Mouse (Mus musculus): ENCODE measurements around the gene Pram1. TPM values are rescaled to one million over a fixed set of nuclear protein-coding genes. Genes with fewer than 3 reads are reported as not detected.

Gene Pram1
- polyA plus RNA-seq, 1 experiment from 2014 or later, result 0.93 TPM

- DNase-seq (ENCODE audit: low spot score, missing footprints) (no peak), ATAC-seq (ENCODE audit: low FRiP score) (no peak)
- no peak overlapping the region for H3K9ac ChIP-seq (ENCODE audit: low read length)
- no peak overlapping the region for H3K27ac ChIP-seq (ENCODE audit: low read depth, low read length)
- H3K36me3 ChIP-seq (ENCODE audit: control insufficient read depth, insufficient read depth, low read length), result 0 out of 2 replicates have a peak, but pooled peaks cover 2% of the 10 kb centered on the region
- H3K9me3 ChIP-seq (ENCODE audit: control insufficient read depth, low read length), result no peaks in the 10 kb centered on the region
- no peak overlapping the region for H3K4me3 ChIP-seq (ENCODE audit: low read depth, low read length)
- no peaks in the 10 kb centered on the region for H3K27me3 ChIP-seq (ENCODE audit: control insufficient read depth, insufficient read depth, low read length)
- H3K4me1 ChIP-seq (ENCODE audit: control insufficient read depth, insufficient read depth, low read length), result peaks cover 18% of the 10 kb centered on the region
- peak overlapping the region; percentile 16; the same call in 1 of the 2 replicates for H3K4me2 ChIP-seq
Observed at GRCm38 (mm10) chr17:33681767-33682166, 43.9 kb downstream of the Pram1 start.

GRCm38 (mm10) chr17:33684671-33685231 is 46.9 kb downstream of the Pram1 start:
- H3K4me2 ChIP-seq, result peak overlapping the region; percentile 98

GRCm38 (mm10) chr17:33685249-33685653 is 47.4 kb downstream of the Pram1 start:
- no peaks in the 10 kb centered on the region for H3K36me3 ChIP-seq (ENCODE audit: control insufficient read depth, insufficient read depth, low read length)
- peak overlapping the region; percentile 98 for H3K4me2 ChIP-seq
- H3K27ac ChIP-seq (ENCODE audit: low read depth, low read length), result peak overlapping the region; percentile 89
- H3K9ac ChIP-seq (ENCODE audit: low read length), result peak overlapping the region; percentile 94
- H3K27me3 ChIP-seq (ENCODE audit: control insufficient read depth, insufficient read depth, low read length), result no peaks in the 10 kb centered on the region
- H3K9me3 ChIP-seq (ENCODE audit: control insufficient read depth, low read length), result no peaks in the 10 kb centered on the region
- DNase-seq (ENCODE audit: low spot score, missing footprints) (peak; percentile 99), ATAC-seq (ENCODE audit: low FRiP score) (peak; percentile 99)
- peak overlapping the region; percentile 86 for H3K4me3 ChIP-seq (ENCODE audit: low read depth, low read length)
- peaks cover 18% of the 10 kb centered on the region for H3K4me1 ChIP-seq (ENCODE audit: control insufficient read depth, insufficient read depth, low read length)
- under 1% methylated on average over 42 of the region's 42 CpGs for WGBS

More at GRCm38 (mm10) chr17:33684671-33685231, 46.9 kb downstream of the Pram1 start:
- Histone ChIP-seq H3K36me3 (ENCODE audit: control insufficient read depth, insufficient read depth, low read length) (no peaks in the 10 kb centered on the region), H3K4me3 (ENCODE audit: low read depth, low read length) (peak overlapping the region; percentile 86), H3K4me1 (ENCODE audit: control insufficient read depth, insufficient read depth, low read length) (peaks cover 18% of the 10 kb centered on the region), H3K27ac (ENCODE audit: low read depth, low read length) (peak overlapping the region; percentile 89), H3K9ac (ENCODE audit: low read length) (peak overlapping the region; percentile 94), H3K27me3 (ENCODE audit: control insufficient read depth, insufficient read depth, low read length) (no peaks in the 10 kb centered on the region), H3K9me3 (ENCODE audit: control insufficient read depth, low read length) (no peaks in the 10 kb centered on the region)
- WGBS, result under 1% methylated on average over 44 of the region's 44 CpGs
- DNase-seq (ENCODE audit: low spot score, missing footprints) (peak; percentile 97), ATAC-seq (ENCODE audit: low FRiP score) (peak; percentile 89)

GRCm38 (mm10) chr17:33686760-33687159 is 48.9 kb downstream of the Pram1 start, which contains the start of gene Hnrnpm:
TSS of gene Hnrnpm (minus strand) at chr17:33686860.
- no peaks in the 10 kb centered on the region for H3K9me3 ChIP-seq (ENCODE audit: control insufficient read depth, low read length)

More at GRCm38 (mm10) chr17:33686760-33687159, 48.9 kb downstream of the Pram1 start, which contains the start of gene Hnrnpm:
- ATAC-seq (ENCODE audit: low FRiP score), result no peak
- peaks cover 18% of the 10 kb centered on the region for H3K4me1 ChIP-seq (ENCODE audit: control insufficient read depth, insufficient read depth, low read length)
- no peaks in the 10 kb centered on the region for H3K27me3 ChIP-seq (ENCODE audit: control insufficient read depth, insufficient read depth, low read length)
- H3K36me3 ChIP-seq (ENCODE audit: control insufficient read depth, insufficient read depth, low read length), result no peaks in the 10 kb centered on the region
- 84% methylated on average over 1 of the region's 1 CpGs for WGBS
- H3K9ac ChIP-seq (ENCODE audit: low read length), result peak within 1 kb of the TSS; percentile 94
- peak within 1 kb of the TSS; percentile 98 for H3K4me2 ChIP-seq
- H3K4me3 ChIP-seq (ENCODE audit: low read depth, low read length), result peak within 1 kb of the TSS; percentile 86; the same call in 1 of the 2 replicates
- H3K27ac ChIP-seq (ENCODE audit: low read depth, low read length), result no peak within 1 kb of the TSS
- DNase-seq (ENCODE audit: low spot score, missing footprints), result no peak

Other genes starting within 250 kb of the Pram1 start
- 22.8 and 23.7 TPM in 2 replicates for gene Zfp101, start 243.4 kb upstream of the Pram1 start, polyA plus RNA-seq (2014; fragmentation: Nextera tagmentation; extraction: Ambion mirVana)
- not detected in 2 replicates for gene Actl9, start 205.2 kb upstream of the Pram1 start, polyA plus RNA-seq (2014; fragmentation: Nextera tagmentation; extraction: Ambion mirVana)
- gene Adamts10, start 113.9 kb upstream of the Pram1 start, polyA plus RNA-seq (2014; fragmentation: Nextera tagmentation; extraction: Ambion mirVana), result 22.7 and 25.9 TPM in 2 replicates
- gene Myo1f, start 82.3 kb upstream of the Pram1 start, polyA plus RNA-seq (2014; fragmentation: Nextera tagmentation; extraction: Ambion mirVana), result 3.0 and 3.3 TPM in 2 replicates
- 62.5 and 68.0 TPM in 2 replicates for gene Zfp414, start 9.0 kb upstream of the Pram1 start, polyA plus RNA-seq (2014; fragmentation: Nextera tagmentation; extraction: Ambion mirVana)
- 581 and 639 TPM in 2 replicates for gene Hnrnpm, start 48.8 kb downstream of the Pram1 start, polyA plus RNA-seq (2014; fragmentation: Nextera tagmentation; extraction: Ambion mirVana)
- gene March2, start 80.6 kb downstream of the Pram1 start, polyA plus RNA-seq (2014; fragmentation: Nextera tagmentation; extraction: Ambion mirVana), result 37.3 and 39.0 TPM in 2 replicates
- gene Rab11b, start 122.5 kb downstream of the Pram1 start, polyA plus RNA-seq (2014; fragmentation: Nextera tagmentation; extraction: Ambion mirVana), result 295 and 314 TPM in 2 replicates
- 20.6 and 21.4 TPM in 2 replicates for gene Angptl4, start 143.8 kb downstream of the Pram1 start, polyA plus RNA-seq (2014; fragmentation: Nextera tagmentation; extraction: Ambion mirVana)
- 18.3 and 23.9 TPM in 2 replicates for gene Kank3, start 172.5 kb downstream of the Pram1 start, polyA plus RNA-seq (2014; fragmentation: Nextera tagmentation; extraction: Ambion mirVana)
- 748 and 845 TPM in 2 replicates for gene Rps28, start 186.5 kb downstream of the Pram1 start, polyA plus RNA-seq (2014; fragmentation: Nextera tagmentation; extraction: Ambion mirVana)
- 408 and 456 TPM in 2 replicates for gene Ndufa7, start 186.5 kb downstream of the Pram1 start, polyA plus RNA-seq (2014; fragmentation: Nextera tagmentation; extraction: Ambion mirVana)
- gene Cd320, start 205.0 kb downstream of the Pram1 start, polyA plus RNA-seq (2014; fragmentation: Nextera tagmentation; extraction: Ambion mirVana), result 67.5 and 70.5 TPM in 2 replicates
- not detected in 2 replicates for gene Gm7029, start 235.8 kb downstream of the Pram1 start, polyA plus RNA-seq (2014; fragmentation: Nextera tagmentation; extraction: Ambion mirVana)

Data from midbrain, embryonic 11.5 days (tissue).